Mouse (Mus musculus): Measurements from ENCODE around the gene 1600014C10Rik. TPM values are rescaled to one million over a fixed set of nuclear protein-coding genes. Genes with fewer than 3 reads are reported as not detected.

1600014C10Rik gene
- polyA plus RNA-seq, 1 experiment from 2014 or later: 17.0 TPM

DNA sequence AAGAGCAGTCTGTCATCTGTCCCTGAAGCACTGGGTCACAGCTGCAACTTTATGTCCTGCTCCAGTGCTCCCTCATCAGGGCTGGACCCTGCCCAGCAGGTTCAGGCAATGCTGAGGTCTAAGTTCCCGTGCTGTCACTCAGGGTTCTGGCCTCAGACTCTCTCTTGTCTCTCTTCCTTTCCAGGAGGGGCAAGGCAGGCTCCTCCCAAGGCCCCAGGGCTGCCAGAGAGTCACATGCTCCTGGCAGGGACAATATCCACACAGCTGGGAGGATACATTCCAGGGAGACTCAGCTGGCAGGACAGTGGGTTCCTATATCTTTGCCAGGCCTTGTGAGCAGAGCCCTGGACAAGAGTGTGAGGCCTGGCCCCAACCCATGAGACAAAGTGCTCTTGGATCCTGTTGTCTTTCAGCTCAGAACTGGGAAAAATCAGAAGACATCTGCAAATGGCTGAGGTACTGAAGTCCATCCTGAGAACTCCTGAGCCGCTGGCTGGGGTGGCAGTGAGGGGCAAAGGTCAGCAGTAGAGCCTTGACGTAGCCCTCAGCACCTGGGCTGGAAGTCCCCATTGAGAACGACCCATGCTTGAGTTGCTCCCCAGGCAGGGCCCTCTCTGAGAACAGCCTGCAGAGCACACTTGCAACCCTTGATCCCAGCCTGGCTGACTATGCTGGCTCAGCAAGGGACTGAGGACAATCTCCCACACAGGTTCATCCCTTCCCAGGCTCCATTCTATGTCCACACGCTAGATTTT is 34.6 kb downstream of the 1600014C10Rik start:
- ATAC-seq (ENCODE audit: insufficient read depth, low FRiP score): peak; percentile 65; the same call in 1 of the 2 replicates
- H3K27ac ChIP-seq (ENCODE audit: low read length): peak overlapping the region; percentile 35; the same call in 1 of the 2 replicates
- 62% methylated on average over 5 of the region's 5 CpGs for WGBS

GRCm38 (mm10) chr7:38218631-38219367 is 35.8 kb downstream of the 1600014C10Rik start:
- Histone ChIP-seq H3K27me3 (ENCODE audit: control insufficient read depth, insufficient read depth, low read length) (no peaks in the 10 kb centered on the region), H3K4me1 (ENCODE audit: control insufficient read depth, insufficient read depth, low read length) (peaks cover 5% of the 10 kb centered on the region; the same call in 1 of the 2 replicates), H3K9me3 (replicated peaks; ENCODE audit: control insufficient read depth, low read length) (no peaks in the 10 kb centered on the region), H3K4me2 (ENCODE audit: low read depth, low read length) (no peak overlapping the region), H3K36me3 (ENCODE audit: control insufficient read depth, insufficient read depth, low read length) (no peaks in the 10 kb centered on the region), H3K4me3 (replicated peaks; ENCODE audit: low read length) (no peak overlapping the region), H3K27ac (ENCODE audit: low read length) (no peak overlapping the region), H3K9ac (ENCODE audit: low read length) (no peak overlapping the region)
- WGBS: 79% methylated on average over 8 of the region's 8 CpGs
- no peak for ATAC-seq (ENCODE audit: insufficient read depth, low FRiP score)

More for the DNA sequence above, 34.6 kb downstream of the 1600014C10Rik start:
- Histone ChIP-seq H3K4me3 (replicated peaks; ENCODE audit: low read length) (no peak overlapping the region), H3K9me3 (replicated peaks; ENCODE audit: control insufficient read depth, low read length) (no peaks in the 10 kb centered on the region), H3K36me3 (ENCODE audit: control insufficient read depth, insufficient read depth, low read length) (no peaks in the 10 kb centered on the region), H3K9ac (ENCODE audit: low read length) (peak overlapping the region; percentile 38; the same call in 1 of the 2 replicates), H3K4me2 (ENCODE audit: low read depth, low read length) (no peak overlapping the region), H3K27me3 (ENCODE audit: control insufficient read depth, insufficient read depth, low read length) (no peaks in the 10 kb centered on the region), H3K4me1 (ENCODE audit: control insufficient read depth, insufficient read depth, low read length) (peaks cover 5% of the 10 kb centered on the region; the same call in 1 of the 2 replicates)

GRCm38 (mm10) chr7:38219526-38219925 is 36.5 kb downstream of the 1600014C10Rik start:
- Histone ChIP-seq H3K4me2 (ENCODE audit: low read depth, low read length) (no peak overlapping the region), H3K9ac (ENCODE audit: low read length) (no peak overlapping the region), H3K9me3 (replicated peaks; ENCODE audit: control insufficient read depth, low read length) (no peaks in the 10 kb centered on the region), H3K4me1 (ENCODE audit: control insufficient read depth, insufficient read depth, low read length) (peaks cover 5% of the 10 kb centered on the region; the same call in 1 of the 2 replicates), H3K27me3 (ENCODE audit: control insufficient read depth, insufficient read depth, low read length) (no peaks in the 10 kb centered on the region), H3K4me3 (replicated peaks; ENCODE audit: low read length) (no peak overlapping the region), H3K27ac (ENCODE audit: low read length) (no peak overlapping the region), H3K36me3 (ENCODE audit: control insufficient read depth, insufficient read depth, low read length) (no peaks in the 10 kb centered on the region)
- WGBS: 89% methylated on average over 4 of the region's 4 CpGs
- ATAC-seq (ENCODE audit: insufficient read depth, low FRiP score): no peak

- no peak overlapping the region for H3K4me2 ChIP-seq (ENCODE audit: low read depth, low read length)
- H3K9ac ChIP-seq (ENCODE audit: low read length): no peak overlapping the region
- H3K36me3 ChIP-seq (ENCODE audit: control insufficient read depth, insufficient read depth, low read length): no peaks in the 10 kb centered on the region
- ATAC-seq (ENCODE audit: insufficient read depth, low FRiP score): no peak
- no peak overlapping the region for H3K4me3 ChIP-seq (replicated peaks; ENCODE audit: low read length)
- H3K9me3 ChIP-seq (replicated peaks; ENCODE audit: control insufficient read depth, low read length): no peaks in the 10 kb centered on the region
- H3K4me1 ChIP-seq (ENCODE audit: control insufficient read depth, insufficient read depth, low read length): peaks cover 5% of the 10 kb centered on the region; the same call in 1 of the 2 replicates
- 96% methylated on average over 7 of the region's 7 CpGs for WGBS
- no peaks in the 10 kb centered on the region for H3K27me3 ChIP-seq (ENCODE audit: control insufficient read depth, insufficient read depth, low read length)
- no peak overlapping the region for H3K27ac ChIP-seq (ENCODE audit: low read length)
These were observed 37.8 kb downstream of the 1600014C10Rik start for GRCm38 (mm10) chr7:38220866-38221265.

DNA sequence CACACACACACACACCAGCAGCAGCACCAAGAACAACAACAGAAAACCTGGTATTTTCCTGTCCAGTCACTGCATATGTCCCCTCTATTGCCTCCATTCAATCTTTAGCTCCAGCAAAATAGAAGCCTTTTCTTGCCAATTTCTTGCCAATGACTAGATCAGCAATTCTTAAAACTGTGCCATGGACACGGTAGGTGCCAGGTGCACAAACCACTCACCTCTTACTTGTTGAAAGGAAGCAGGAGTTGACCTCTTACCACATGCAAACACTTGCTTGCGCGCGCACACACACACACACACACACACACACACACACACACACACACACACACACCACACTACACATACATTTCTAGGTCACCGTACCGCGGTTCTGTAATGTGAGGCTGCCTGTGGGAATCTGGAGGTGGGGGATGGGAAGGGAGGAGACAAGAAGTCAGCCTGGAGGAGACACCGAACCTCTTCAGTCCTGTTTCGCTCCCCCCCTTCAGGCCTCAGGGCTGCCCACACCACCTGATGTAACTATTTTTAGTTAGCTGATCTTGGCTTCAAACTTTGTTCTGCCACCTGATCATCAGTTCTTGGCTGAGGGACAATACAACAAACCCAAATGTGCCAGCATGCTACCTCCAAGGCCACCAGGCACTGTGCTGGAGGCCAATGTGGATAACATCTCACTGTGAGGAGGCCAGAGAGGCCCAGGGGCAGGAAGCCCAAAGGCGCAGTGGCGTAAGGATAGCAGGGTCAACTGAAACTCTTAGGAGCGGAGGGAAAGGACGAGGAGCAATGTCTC is 41.8 kb downstream of the 1600014C10Rik start:
- H3K36me3 ChIP-seq (ENCODE audit: control insufficient read depth, insufficient read depth, low read length): no peaks in the 10 kb centered on the region
- no peaks in the 10 kb centered on the region for H3K27me3 ChIP-seq (ENCODE audit: control insufficient read depth, insufficient read depth, low read length)
- 0 out of 2 replicates have a peak, but pooled peaks cover 4% of the 10 kb centered on the region for H3K4me1 ChIP-seq (ENCODE audit: control insufficient read depth, insufficient read depth, low read length)
- 77% methylated on average over 13 of the region's 13 CpGs for WGBS
- no peak for ATAC-seq (ENCODE audit: insufficient read depth, low FRiP score)
- no peaks in the 10 kb centered on the region for H3K9me3 ChIP-seq (replicated peaks; ENCODE audit: control insufficient read depth, low read length)
- H3K27ac ChIP-seq (ENCODE audit: low read length): no peak overlapping the region
- H3K4me2 ChIP-seq (ENCODE audit: low read depth, low read length): no peak overlapping the region
- no peak overlapping the region for H3K4me3 ChIP-seq (replicated peaks; ENCODE audit: low read length)
- H3K9ac ChIP-seq (ENCODE audit: low read length): no peak overlapping the region

- H3K9ac ChIP-seq (ENCODE audit: low read length): no peak overlapping the region
- no peaks in the 10 kb centered on the region for H3K36me3 ChIP-seq (ENCODE audit: control insufficient read depth, insufficient read depth, low read length)
- peak overlapping the region; percentile 67 for H3K4me2 ChIP-seq (ENCODE audit: low read depth, low read length)
- no peak overlapping the region for H3K4me3 ChIP-seq (replicated peaks; ENCODE audit: low read length)
- 79% methylated on average over 2 of the region's 2 CpGs for WGBS
- H3K9me3 ChIP-seq (replicated peaks; ENCODE audit: control insufficient read depth, low read length): no peaks in the 10 kb centered on the region
- H3K4me1 ChIP-seq (ENCODE audit: control insufficient read depth, insufficient read depth, low read length): 0 out of 2 replicates have a peak, but pooled peaks cover 4% of the 10 kb centered on the region
- no peak overlapping the region for H3K27ac ChIP-seq (ENCODE audit: low read length)
- no peaks in the 10 kb centered on the region for H3K27me3 ChIP-seq (ENCODE audit: control insufficient read depth, insufficient read depth, low read length)
- no peak for ATAC-seq (ENCODE audit: insufficient read depth, low FRiP score)
These were observed 43.2 kb downstream of the 1600014C10Rik start for GRCm38 (mm10) chr7:38226226-38226625.

DNA sequence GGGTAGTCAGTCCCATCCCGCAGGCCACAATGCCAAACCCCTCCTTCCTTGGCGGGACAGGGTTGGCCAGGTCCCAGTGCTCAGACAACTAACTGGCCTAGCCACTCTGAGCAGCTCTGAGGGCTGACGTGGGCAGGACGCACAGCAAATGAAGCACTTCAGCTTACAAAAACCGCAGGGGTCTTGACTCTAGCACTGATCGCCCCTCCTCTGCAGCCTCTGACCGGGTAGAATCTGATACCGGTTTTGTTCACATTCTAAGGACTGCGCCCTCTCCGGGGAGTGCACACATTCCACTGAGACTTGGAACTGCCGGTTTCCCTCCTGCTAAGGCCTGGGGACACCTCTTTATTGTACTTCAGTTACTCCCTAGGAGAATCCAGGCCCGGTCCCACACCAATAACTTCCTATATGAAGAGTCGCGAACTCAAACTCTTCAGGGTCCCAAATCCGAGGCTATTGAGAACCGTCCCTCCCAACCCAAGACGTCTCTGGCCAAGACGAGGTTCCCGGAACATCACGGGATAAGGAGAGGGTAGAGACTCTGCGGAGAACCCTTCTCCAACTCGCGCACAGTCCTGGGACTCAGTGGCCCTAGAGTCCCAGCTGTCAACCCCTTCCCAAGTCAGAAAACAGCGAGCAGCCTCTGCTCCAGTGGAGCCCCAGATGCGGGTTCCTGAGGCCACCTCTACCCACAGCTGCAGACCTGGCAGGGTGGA is 44.3 kb downstream of the 1600014C10Rik start:
- no peaks in the 10 kb centered on the region for H3K27me3 ChIP-seq (ENCODE audit: control insufficient read depth, insufficient read depth, low read length)
- H3K4me3 ChIP-seq (replicated peaks; ENCODE audit: low read length): peak overlapping the region; percentile 61
- H3K4me1 ChIP-seq (ENCODE audit: control insufficient read depth, insufficient read depth, low read length): 0 out of 2 replicates have a peak, but pooled peaks cover 4% of the 10 kb centered on the region
- H3K36me3 ChIP-seq (ENCODE audit: control insufficient read depth, insufficient read depth, low read length): no peaks in the 10 kb centered on the region
- H3K27ac ChIP-seq (ENCODE audit: low read length): peak overlapping the region; percentile 70
- peak; percentile 66 for ATAC-seq (ENCODE audit: insufficient read depth, low FRiP score)
- no peaks in the 10 kb centered on the region for H3K9me3 ChIP-seq (replicated peaks; ENCODE audit: control insufficient read depth, low read length)
- WGBS: 1% methylated on average over 25 of the region's 25 CpGs
- H3K9ac ChIP-seq (ENCODE audit: low read length): peak overlapping the region; percentile 72
- H3K4me2 ChIP-seq (ENCODE audit: low read depth, low read length): peak overlapping the region; percentile 67

- no peaks in the 10 kb centered on the region for H3K9me3 ChIP-seq (replicated peaks; ENCODE audit: control insufficient read depth, low read length)
- no peaks in the 10 kb centered on the region for H3K36me3 ChIP-seq (ENCODE audit: control insufficient read depth, insufficient read depth, low read length)
- H3K27me3 ChIP-seq (ENCODE audit: control insufficient read depth, insufficient read depth, low read length): no peaks in the 10 kb centered on the region
- 0 out of 2 replicates have a peak, but pooled peaks cover 4% of the 10 kb centered on the region for H3K4me1 ChIP-seq (ENCODE audit: control insufficient read depth, insufficient read depth, low read length)
- under 1% methylated on average over 36 of the region's 36 CpGs for WGBS
- peak; percentile 95 for ATAC-seq (ENCODE audit: insufficient read depth, low FRiP score)
- H3K4me2 ChIP-seq (ENCODE audit: low read depth, low read length): peak within 1 kb of the TSS; percentile 67
- H3K27ac ChIP-seq (ENCODE audit: low read length): peak within 1 kb of the TSS; percentile 70
- H3K9ac ChIP-seq (ENCODE audit: low read length): peak within 1 kb of the TSS; percentile 72
- peak within 1 kb of the TSS; percentile 61 for H3K4me3 ChIP-seq (replicated peaks; ENCODE audit: low read length)
These were observed 44.9 kb downstream of the 1600014C10Rik start, which contains the start of gene Plekhf1 for GRCm38 (mm10) chr7:38227900-38228298. Gene Plekhf1 (minus strand): TSS chr7:38228016.

Data from stomach, embryonic 16.5 days (tissue).